Mouse (Mus musculus) kidney, adult 2 months (tissue): Measurements from ENCODE around the gene Adat1.

Experiments
- CTCF ChIP-seq: fragments of 200-500 bp; conservative IDR thresholded peaks from 2 replicates; pipeline ENCODE4 v1.5.1; 2011; ENCODE audit warnings: low read depth, mild to moderate bottlenecking, control low read depth, low read length, moderate library complexity, mixed read lengths; ENCODE audit not compliant: insufficient read depth, insufficient read length
- POLR2A ChIP-seq: fragments of 200-500 bp; IDR thresholded peaks from one replicate; pipeline ENCODE4 v1.6.1; 2011; ENCODE audit warnings: low read depth, low read length, control low read depth

GRCm38 (mm10) chr8:111962589-111962988 is 29.5 kb downstream of the Adat1 start:
- TF ChIP-seq CTCF: no peak
- no peak for TF ChIP-seq POLR2A
